8 mouse cellular contexts compared by ENCODE assay signal in the genomic region with DNA sequence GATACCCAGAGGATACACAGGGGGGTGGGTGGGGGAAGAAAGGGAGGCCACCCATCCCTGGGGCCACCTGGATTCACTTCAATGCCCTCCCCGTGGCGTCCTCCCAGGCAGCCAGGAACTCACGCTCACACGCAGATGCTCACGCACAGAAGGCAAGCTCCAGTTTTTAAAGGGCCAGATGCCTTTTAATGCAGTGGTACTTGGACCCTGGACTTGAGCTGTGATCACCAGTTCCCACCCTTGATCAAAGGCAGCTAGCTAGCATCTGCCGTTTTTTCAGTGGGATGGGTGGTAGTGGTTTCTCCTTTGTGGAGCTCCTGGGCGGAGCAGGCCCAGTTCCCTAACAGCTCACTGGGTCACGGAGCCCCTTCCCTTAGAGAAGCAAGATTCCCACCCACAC. TPM values are rescaled to one million over a fixed set of nuclear protein-coding genes. Genes with fewer than 3 reads are reported as not detected.
A peak's percentile ranks its signal among the peaks of the same experiment; 100 is the strongest.
DNase-seq lines count a peak whose midpoint lies in the region; ATAC-seq and TF ChIP-seq lines count a peak whose summit lies in the region.

No protein-coding gene starts in this region.

- peaks cover 12% of the 10 kb centered on the region for H3K4me1 ChIP-seq in bone marrow macrophage, adult 2 months (ENCODE audit: control insufficient read depth, insufficient read depth, low read length)
- peaks cover 19% of the 10 kb centered on the region for H3K4me1 ChIP-seq in forebrain, embryonic 14.5 days (ENCODE audit: control insufficient read depth, insufficient read depth, low read length)
- H3K4me1 ChIP-seq in kidney, embryonic 15.5 days: peaks cover 57% of the 10 kb centered on the region
- H3K4me1 ChIP-seq in liver, postnatal 0 days (ENCODE audit: insufficient read depth): peaks cover 39% of the 10 kb centered on the region

- DNase-seq in layer of hippocampus, adult 11-12 months (ENCODE audit: low spot score): peak; percentile 66
- DNase-seq in layer of hippocampus, adult 9-10 months (ENCODE audit: low spot score): no peak
- peak; percentile 85 for DNase-seq in forebrain, embryonic 14.5 days (ENCODE audit: low spot score)
- peak; percentile 34 for DNase-seq in liver, postnatal 0 days
- DNase-seq in splenic B cell, adult 2 months (ENCODE audit: low read depth, low spot score): peak; percentile 52
- no peak for DNase-seq in spleen, postnatal 14 days (ENCODE audit: low spot score in 2 of 2)

- TF ChIP-seq POLR2A in bone marrow macrophage, adult 2 months (IDR thresholded peaks at IDR 0.05; ENCODE audit: borderline replicate concordance, low read depth, low read length): no peak

- H3K27ac ChIP-seq in bone marrow macrophage, adult 2 months (ENCODE audit: insufficient read depth, low read depth, low read length): no peak overlapping the region
- H3K27ac ChIP-seq in forebrain, embryonic 14.5 days (ENCODE audit: low read depth, low read length): peak overlapping the region; percentile 78
- peak overlapping the region; percentile 43 for H3K27ac ChIP-seq in kidney, embryonic 15.5 days
- H3K27ac ChIP-seq in liver, postnatal 0 days (ENCODE audit: low read depth): peak overlapping the region; percentile 86

- H3K9me3 ChIP-seq in forebrain, embryonic 14.5 days (replicated peaks; ENCODE audit: control insufficient read depth, low read length): no peaks in the 10 kb centered on the region
- no peaks in the 10 kb centered on the region for H3K9me3 ChIP-seq in kidney, embryonic 15.5 days (replicated peaks)
- H3K9me3 ChIP-seq in liver, postnatal 0 days (ENCODE audit: low read length): no peaks in the 10 kb centered on the region

- H3K4me3 ChIP-seq in bone marrow macrophage, adult 2 months (ENCODE audit: insufficient read depth, low read length): peak overlapping the region; percentile 62
- peak overlapping the region; percentile 46 for H3K4me3 ChIP-seq in forebrain, embryonic 14.5 days (ENCODE audit: low read depth, low read length)
- peak overlapping the region; percentile 56 for H3K4me3 ChIP-seq in kidney, embryonic 15.5 days (replicated peaks)
- H3K4me3 ChIP-seq in liver, postnatal 0 days (ENCODE audit: low read depth, low read length): peak overlapping the region; percentile 57

- H3K4me2 ChIP-seq in forebrain, embryonic 14.5 days (ENCODE audit: low read length): peak overlapping the region; percentile 96
- H3K4me2 ChIP-seq in kidney, embryonic 15.5 days: peak overlapping the region; percentile 95
- H3K4me2 ChIP-seq in liver, postnatal 0 days (ENCODE audit: low read depth, low read length): peak overlapping the region; percentile 93

- no peak for TF ChIP-seq CTCF in bone marrow macrophage, adult 2 months (IDR thresholded peaks at IDR 0.05; ENCODE audit: low read depth, low read length)
- no peak for TF ChIP-seq CTCF in liver, postnatal 0 days (IDR thresholded peaks at IDR 0.05; ENCODE audit: low read depth)

- no peaks in the 10 kb centered on the region for H3K27me3 ChIP-seq in forebrain, embryonic 14.5 days (replicated peaks; ENCODE audit: control insufficient read depth, insufficient read depth, low read length)
- no peaks in the 10 kb centered on the region for H3K27me3 ChIP-seq in kidney, embryonic 15.5 days
- no peaks in the 10 kb centered on the region for H3K27me3 ChIP-seq in liver, postnatal 0 days (ENCODE audit: insufficient read depth, low read length)
- H3K27me3 ChIP-seq in splenic B cell, adult 2 months (ENCODE audit: control insufficient read depth, insufficient read depth, low read length, poor library complexity, severe bottlenecking): no peaks in the 10 kb centered on the region

- no peak for TF ChIP-seq EP300 in liver, postnatal 0 days (IDR thresholded peaks at IDR 0.05; ENCODE audit: low read depth)

- peak overlapping the region; percentile 72 for H3K9ac ChIP-seq in forebrain, embryonic 14.5 days (ENCODE audit: low read length)
- peak overlapping the region; percentile 56 for H3K9ac ChIP-seq in kidney, embryonic 15.5 days
- H3K9ac ChIP-seq in liver, postnatal 0 days (replicated peaks): peak overlapping the region; percentile 62

- ATAC-seq in forebrain, embryonic 14.5 days: peak; percentile 19; the same call in 1 of the 2 replicates
- ATAC-seq in kidney, embryonic 15.5 days (replicated peaks; ENCODE audit: low FRiP score): no peak
- no peak for ATAC-seq in liver, postnatal 0 days

- H3K36me3 ChIP-seq in forebrain, embryonic 14.5 days (ENCODE audit: control insufficient read depth, insufficient read depth, low read length): peaks cover 47% of the 10 kb centered on the region
- H3K36me3 ChIP-seq in kidney, embryonic 15.5 days: peaks cover 56% of the 10 kb centered on the region
- H3K36me3 ChIP-seq in liver, postnatal 0 days (replicated peaks; ENCODE audit: insufficient read depth, low read length): peaks cover 38% of the 10 kb centered on the region
- H3K36me3 ChIP-seq in splenic B cell, adult 2 months (ENCODE audit: control insufficient read depth, insufficient read depth, low read length, poor library complexity, severe bottlenecking): peaks cover 5% of the 10 kb centered on the region

- 12% methylated on average over 8 of the region's 8 CpGs for WGBS in forebrain, embryonic 14.5 days
- 10% methylated on average over 8 of the region's 8 CpGs for WGBS in kidney, embryonic 15.5 days
- WGBS in liver, postnatal 0 days (ENCODE audit: insufficient replicate concordance): 34% methylated on average over 8 of the region's 8 CpGs

RNA-seq across cellular contexts. Expression of a gene that starts 3.2 kb away (rescaled TPM):
- 21.4 and 24.8 TPM in 2 replicates for polyA plus RNA-seq in bone marrow macrophage, adult 2 months (2012; ENCODE audit: insufficient read depth, insufficient read length, missing spikeins)
- polyA plus RNA-seq in forebrain, embryonic 14.5 days (2014; fragmentation: Nextera tagmentation; extraction: Ambion mirVana): 56.0 and 81.6 TPM in 2 replicates
- 27.6 and 34.0 TPM in 2 replicates for polyA plus RNA-seq in kidney, embryonic 15.5 days (2015; fragmentation: Nextera tagmentation; extraction: Ambion mirVana)
- polyA plus RNA-seq in liver, postnatal 0 days (2015; fragmentation: Nextera tagmentation; extraction: Ambion mirVana): 38.4 and 41.6 TPM in 2 replicates

RNA-seq across cellular contexts. Expression of a gene that starts 5.2 kb away (rescaled TPM):
- not detected in 2 replicates for polyA plus RNA-seq in bone marrow macrophage, adult 2 months (2012; ENCODE audit: insufficient read depth, insufficient read length, missing spikeins)
- 21.3 and 25.1 TPM in 2 replicates for polyA plus RNA-seq in forebrain, embryonic 14.5 days (2014; fragmentation: Nextera tagmentation; extraction: Ambion mirVana)
- 2.6 and 3.4 TPM in 2 replicates for polyA plus RNA-seq in kidney, embryonic 15.5 days (2015; fragmentation: Nextera tagmentation; extraction: Ambion mirVana)
- polyA plus RNA-seq in liver, postnatal 0 days (2015; fragmentation: Nextera tagmentation; extraction: Ambion mirVana): not detected in 2 replicates

RNA-seq across cellular contexts. Expression of a gene that starts 9.4 kb away (rescaled TPM):
- 4.0 and 5.6 TPM in 2 replicates for polyA plus RNA-seq in bone marrow macrophage, adult 2 months (2012; ENCODE audit: insufficient read depth, insufficient read length, missing spikeins)
- polyA plus RNA-seq in forebrain, embryonic 14.5 days (2014; fragmentation: Nextera tagmentation; extraction: Ambion mirVana): 5.4 and 5.6 TPM in 2 replicates
- polyA plus RNA-seq in kidney, embryonic 15.5 days (2015; fragmentation: Nextera tagmentation; extraction: Ambion mirVana): 10.5 and 12.6 TPM in 2 replicates
- 3.6 and 4.3 TPM in 2 replicates for polyA plus RNA-seq in liver, postnatal 0 days (2015; fragmentation: Nextera tagmentation; extraction: Ambion mirVana)

RNA-seq across cellular contexts. Expression of a gene that starts 12.7 kb away (rescaled TPM):
- 2,115 and 2,403 TPM in 2 replicates for polyA plus RNA-seq in bone marrow macrophage, adult 2 months (2012; ENCODE audit: insufficient read depth, insufficient read length, missing spikeins)
- 740 and 845 TPM in 2 replicates for polyA plus RNA-seq in forebrain, embryonic 14.5 days (2014; fragmentation: Nextera tagmentation; extraction: Ambion mirVana)
- polyA plus RNA-seq in kidney, embryonic 15.5 days (2015; fragmentation: Nextera tagmentation; extraction: Ambion mirVana): 1,339 and 1,510 TPM in 2 replicates
- 861 and 865 TPM in 2 replicates for polyA plus RNA-seq in liver, postnatal 0 days (2015; fragmentation: Nextera tagmentation; extraction: Ambion mirVana)

RNA-seq across cellular contexts. Expression of a gene that starts 20.5 kb away (rescaled TPM):
- 45.8 and 50.5 TPM in 2 replicates for polyA plus RNA-seq in bone marrow macrophage, adult 2 months (2012; ENCODE audit: insufficient read depth, insufficient read length, missing spikeins)
- 41.7 and 43.4 TPM in 2 replicates for polyA plus RNA-seq in forebrain, embryonic 14.5 days (2014; fragmentation: Nextera tagmentation; extraction: Ambion mirVana)
- 61.5 and 61.8 TPM in 2 replicates for polyA plus RNA-seq in kidney, embryonic 15.5 days (2015; fragmentation: Nextera tagmentation; extraction: Ambion mirVana)
- polyA plus RNA-seq in liver, postnatal 0 days (2015; fragmentation: Nextera tagmentation; extraction: Ambion mirVana): 17.4 and 18.2 TPM in 2 replicates

Comparison
In these comparisons a context has a peak if more than half of its experiments do, and no peak if none do; other contexts are left out.
1. DNase-seq: peak in layer of hippocampus, adult 11-12 months (single experiment), forebrain, embryonic 14.5 days (single experiment), liver, postnatal 0 days (single experiment) and splenic B cell, adult 2 months (single experiment); none in layer of hippocampus, adult 9-10 months (single experiment) and spleen, postnatal 14 days (0 of 2).
2. Peak in every context shown above with its lines, with median percentiles within 50 percentile points of each other: H3K4me3 ChIP-seq, H3K4me2 ChIP-seq and H3K9ac ChIP-seq.